Mouse (Mus musculus) liver, adult (tissue): ENCODE measurements around the gene Bax.
"Not testable (repeated sequence)": the region's sequence is repeated elsewhere in the genome, so short reads cannot be mapped to it uniquely, and the experiment has no call there.

Experiments used
- GATA4 ChIP-seq: IDR thresholded peaks from 2 replicates; pipeline ENCODE4 v1.6.1; 2014; ENCODE audit warnings: mild to moderate bottlenecking, low read length; ENCODE audit not compliant: insufficient replicate concordance

Gene Bax

GRCm38 (mm10) chr7:45463987-45464778 is 2.5 kb downstream of the Bax start:
- no peak for TF ChIP-seq GATA4

GRCm38 (mm10) chr7:45462325-45462724 is 4.4 kb downstream of the Bax start:
- TF ChIP-seq GATA4, result no peak

DNA sequence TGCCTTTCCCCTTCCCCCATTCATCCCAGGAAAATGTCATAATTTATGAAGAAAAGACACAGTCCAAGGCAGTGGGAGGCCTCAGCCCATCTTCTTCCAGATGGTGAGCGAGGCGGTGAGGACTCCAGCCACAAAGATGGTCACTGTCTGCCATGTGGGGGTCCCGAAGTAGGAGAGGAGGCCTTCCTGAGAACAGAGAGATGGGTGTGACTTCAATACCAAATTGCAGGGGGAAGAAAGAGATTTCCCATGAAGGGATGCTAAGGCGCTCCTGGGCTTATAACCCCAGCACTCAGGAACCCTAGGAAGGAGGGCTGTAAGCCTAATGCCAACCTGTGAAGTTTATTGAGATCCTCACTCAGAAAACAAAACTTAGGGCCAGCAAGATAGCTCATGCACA is 4.9 kb downstream of the Bax start:
- TF ChIP-seq GATA4, result no peak

- no peak for TF ChIP-seq GATA4
Observed at GRCm38 (mm10) chr7:45461326-45461725, 5.4 kb downstream of the Bax start.

DNA sequence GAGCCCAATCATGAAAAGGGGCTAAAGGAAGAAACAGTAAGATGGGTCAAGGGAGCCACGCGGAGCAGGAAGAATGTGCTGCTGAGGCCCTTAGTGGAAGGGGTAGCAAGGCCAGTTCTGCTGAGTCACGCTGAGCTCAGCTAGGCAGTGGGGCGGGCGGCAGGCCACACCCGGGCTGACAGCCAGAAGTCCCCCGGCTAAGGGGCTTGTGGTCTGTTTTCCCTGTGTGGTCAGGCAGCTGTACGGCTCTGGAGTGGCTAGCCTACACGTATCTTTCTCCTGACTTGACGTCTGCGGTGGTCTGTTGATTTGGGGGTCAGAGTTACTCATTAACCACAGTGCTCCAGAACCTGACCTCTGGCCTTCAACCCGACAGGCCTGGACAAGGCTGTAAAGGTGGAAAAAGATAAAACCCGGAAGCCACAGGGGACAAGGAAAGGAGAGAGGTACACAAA is 5.8 kb downstream of the Bax start:
- peak; percentile 63; the same call in 1 of the 2 replicates for TF ChIP-seq GATA4

DNA sequence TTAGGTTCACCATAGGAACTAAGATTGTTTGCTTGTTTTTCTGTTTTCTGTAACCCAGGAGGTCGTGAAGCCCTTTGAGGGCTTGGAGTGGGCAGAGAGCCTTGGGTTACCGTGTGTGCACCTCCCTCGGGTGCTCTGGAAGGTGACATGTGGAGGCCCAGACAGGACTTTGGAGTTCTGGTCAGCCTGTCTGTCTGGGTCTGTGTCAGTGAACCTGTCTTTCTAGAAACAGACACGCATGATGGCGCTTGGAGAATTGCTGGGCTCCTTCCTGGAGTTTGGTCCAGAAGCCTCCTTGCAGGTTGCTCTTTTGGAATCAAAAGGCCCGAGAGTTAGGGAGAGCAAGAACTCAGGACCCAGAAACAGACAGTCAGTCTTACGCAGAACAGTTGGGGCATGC is 6.3 kb downstream of the Bax start:
- TF ChIP-seq GATA4, result no peak

DNA sequence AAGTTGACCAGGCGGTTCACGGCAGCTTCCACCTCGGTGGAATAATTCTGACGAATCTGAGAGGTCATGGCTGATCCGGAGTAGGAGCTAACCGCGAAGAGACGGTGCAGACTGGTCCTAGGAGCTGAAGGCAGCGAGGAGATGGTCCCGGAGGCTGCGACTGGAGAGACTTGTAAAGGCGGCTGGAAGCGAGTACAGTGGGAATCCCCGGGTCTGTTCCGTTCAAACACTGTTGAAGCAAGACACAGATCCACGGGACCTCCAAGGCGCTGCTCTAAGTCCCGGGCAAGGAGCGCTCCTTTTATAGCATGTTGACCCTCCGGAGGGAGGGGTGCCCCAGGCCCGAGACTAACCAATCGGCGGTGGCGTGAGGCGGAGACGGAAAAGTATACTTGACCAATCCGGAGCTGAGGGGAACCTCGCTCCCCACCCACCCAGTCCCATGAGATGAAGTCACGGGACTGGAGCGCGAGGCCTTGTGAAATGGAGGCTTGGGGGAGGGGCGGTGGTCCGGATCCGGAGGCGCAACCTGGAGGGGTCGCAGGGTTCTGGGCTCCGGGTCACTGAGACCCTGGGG is 7.0 kb downstream of the Bax start, which contains the start of gene Ftl1:
TSS of gene Ftl1 (minus strand) at position 321 of the 577 bp plus-strand sequence.
- TF ChIP-seq GATA4, result not testable (repeated sequence)

GRCm38 (mm10) chr7:45458748-45459563 is 7.7 kb downstream of the Bax start:
- no peak for TF ChIP-seq GATA4

DNA sequence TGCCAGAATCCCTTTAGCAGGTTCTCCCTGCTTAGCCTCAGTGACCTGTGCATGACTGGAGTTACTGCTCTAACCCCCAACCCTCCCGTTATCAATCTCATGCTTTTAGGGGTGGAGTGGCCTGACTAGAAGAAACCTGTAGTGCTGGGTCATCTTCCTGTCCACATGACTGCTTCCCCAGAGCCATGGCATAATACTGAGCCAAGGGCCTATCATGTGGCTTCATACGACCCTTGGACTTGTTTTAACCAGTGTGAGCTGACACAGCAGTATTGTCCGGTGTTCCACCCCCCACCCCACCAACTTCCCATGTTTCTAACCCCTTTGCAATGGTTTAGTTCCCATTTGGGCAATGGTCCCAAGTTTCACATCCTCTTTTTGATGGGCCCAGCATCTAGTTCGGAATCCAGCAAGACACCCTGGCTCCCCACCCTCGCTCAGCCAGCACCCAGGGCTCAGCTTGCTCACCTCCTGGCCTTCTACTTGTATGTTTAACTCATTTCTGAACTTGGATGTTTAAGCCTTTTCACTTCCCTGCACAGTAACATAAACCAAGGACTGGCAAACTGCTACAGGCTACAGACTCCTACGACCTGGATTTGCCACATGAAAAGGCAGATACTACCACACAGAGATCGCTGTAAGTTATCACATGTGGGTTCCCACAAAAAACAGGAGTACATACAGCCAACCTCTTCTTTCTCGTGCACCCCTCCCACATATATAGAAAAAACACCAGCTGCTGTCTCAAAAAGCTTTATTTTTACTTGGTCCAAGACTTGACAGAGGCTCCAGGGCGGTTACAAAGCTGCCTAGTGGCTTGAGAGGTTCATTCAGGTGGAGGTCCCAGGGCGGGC is 9.3 kb downstream of the Bax start:
- TF ChIP-seq GATA4, result peak; percentile 11; the same call in 1 of the 2 replicates

DNA sequence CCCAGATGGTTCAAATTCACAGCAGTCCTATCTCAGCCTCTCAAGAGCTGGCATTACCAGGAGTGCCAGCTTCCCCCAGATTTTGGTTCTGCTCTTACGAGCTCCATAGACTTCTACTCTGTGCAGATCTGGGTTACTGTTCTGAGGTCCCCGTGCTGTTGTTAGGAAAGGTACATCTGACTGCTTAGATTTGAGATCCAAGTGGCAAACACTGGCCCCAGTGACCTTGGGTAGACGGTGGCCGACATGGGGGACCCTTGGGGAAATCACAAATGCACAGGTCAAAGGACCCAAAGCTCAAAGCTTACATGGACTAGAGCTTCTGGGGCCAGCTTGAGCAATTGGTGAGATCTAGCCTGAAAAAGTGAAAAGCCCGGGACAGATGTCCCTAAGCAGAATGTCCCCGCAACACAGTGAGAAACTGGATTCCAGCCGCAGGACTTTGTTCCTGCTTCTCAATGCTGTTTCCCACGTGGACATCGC is 9.9 kb downstream of the Bax start:
- TF ChIP-seq GATA4, result no peak

- no peak for TF ChIP-seq GATA4
Observed at GRCm38 (mm10) chr7:45455932-45456696, 10.6 kb downstream of the Bax start.

DNA sequence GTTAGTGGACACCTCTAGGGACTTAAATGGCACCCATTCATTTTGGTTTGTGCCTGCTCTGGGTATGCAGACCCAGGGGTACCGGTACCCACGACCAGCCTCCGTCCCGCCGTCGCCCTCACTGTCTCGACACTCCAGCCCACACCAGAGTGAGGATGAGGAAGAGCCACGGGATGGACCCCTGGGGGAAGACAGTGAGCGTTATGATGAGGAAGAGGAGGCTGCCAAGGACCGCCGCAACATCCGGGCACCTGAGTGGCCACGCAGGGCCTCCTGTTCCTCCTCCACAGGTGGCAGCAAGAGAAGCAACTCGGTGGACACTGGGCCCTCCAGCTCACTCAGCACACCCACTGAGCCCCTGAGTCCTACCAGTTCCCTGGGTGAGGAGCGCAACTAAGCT is 11.7 kb downstream of the Bax start:
- no peak for TF ChIP-seq GATA4

- TF ChIP-seq GATA4, result no peak
Observed at GRCm38 (mm10) chr7:45451344-45451982, 15.2 kb downstream of the Bax start.
